ENCODE assay signal across 20 mouse cellular contexts in genomic region chr2:126491446-126491845, GRCm38 (mm10). TPM values are rescaled to one million over a fixed set of nuclear protein-coding genes. Genes with fewer than 3 reads are reported as not detected.
A peak's percentile ranks its signal among the peaks of the same experiment; 100 is the strongest.
DNase-seq lines count a peak whose midpoint lies in the region.
"Had no signal": no experiment of that assay in that cellular context is flagged by ENCODE, and none has a peak within 500 bp of the region (broad histone marks: within the 10 kb centered on the region; RNA-seq: fewer than 3 reads in every experiment).

No protein-coding gene starts in this region.

- DNase-seq in 3T3-L1 (ENCODE audit: low read depth, low spot score) (peak; percentile 64), 416B (ENCODE audit: low read depth) (peak; percentile 94)
- no peak for DNase-seq in cerebellum, postnatal 25 days
- no peak for DNase-seq in adrenal gland, adult (ENCODE audit: inconsistent age in 2 of 2, low spot score in 1 of 2)
- no peak for DNase-seq in adrenal gland, postnatal 4 days (ENCODE audit: low spot score in 2 of 2)
- DNase-seq: adrenal gland, postnatal 36 days; cerebellum, postnatal 36 days; forebrain, postnatal 0 days; heart, adult 2 months; kidney, postnatal 4 days; left cerebral cortex, postnatal 4 days; spleen, adult 18-20 months had no signal

- H3K27ac ChIP-seq in brown adipose tissue, adult 24 weeks (replicated peaks; ENCODE audit: low read depth, low read length) = peak overlapping the region; percentile 36
- H3K27ac ChIP-seq: embryonic facial prominence, embryonic 12.5 days; heart, adult 2 months; hindbrain, embryonic 12.5 days; intestine, embryonic 15.5 days; liver, embryonic 14.5 days; midbrain, embryonic 15.5 days had no signal

- H3K4me3 ChIP-seq in brown adipose tissue, adult 24 weeks (ENCODE audit: insufficient read depth, low read depth, low read length) = no peak overlapping the region
- H3K4me3 ChIP-seq in megakaryocyte, embryonic 14.5 days (replicated peaks) = peak overlapping the region; percentile 39
- H3K4me3 ChIP-seq: embryonic facial prominence, embryonic 12.5 days; heart, adult 2 months; hindbrain, embryonic 12.5 days; intestine, embryonic 15.5 days; midbrain, embryonic 15.5 days had no signal

- H3K4me1 ChIP-seq in brown adipose tissue, adult 24 weeks (ENCODE audit: control insufficient read depth, insufficient read depth, insufficient read length, low read length) = no peaks in the 10 kb centered on the region
- peaks cover 50% of the 10 kb centered on the region for H3K4me1 ChIP-seq in megakaryocyte, embryonic 14.5 days
- H3K4me1 ChIP-seq: embryonic facial prominence, embryonic 12.5 days; hindbrain, embryonic 12.5 days; intestine, embryonic 15.5 days; midbrain, embryonic 15.5 days had no signal

- H3K36me3 ChIP-seq in megakaryocyte, embryonic 14.5 days (replicated peaks; ENCODE audit: low read length) = no peaks in the 10 kb centered on the region
- H3K36me3 ChIP-seq: embryonic facial prominence, embryonic 12.5 days; hindbrain, embryonic 12.5 days; intestine, embryonic 15.5 days; midbrain, embryonic 15.5 days had no signal

- no peaks in the 10 kb centered on the region for H3K27me3 ChIP-seq in megakaryocyte, embryonic 14.5 days (replicated peaks)
- H3K27me3 ChIP-seq: CH12.LX; embryonic facial prominence, embryonic 12.5 days; hindbrain, embryonic 12.5 days; intestine, embryonic 15.5 days; midbrain, embryonic 15.5 days had no signal

- H3K9me3 ChIP-seq in megakaryocyte, embryonic 14.5 days = no peaks in the 10 kb centered on the region
- H3K9me3 ChIP-seq: embryonic facial prominence, embryonic 12.5 days; hindbrain, embryonic 12.5 days; intestine, embryonic 15.5 days; midbrain, embryonic 15.5 days had no signal

RNA-seq across cellular contexts. Expression of gene Atp8b4, which starts 9.0 kb away (rescaled TPM):
- polyA plus RNA-seq in brown adipose tissue, adult 24 weeks (2012; ENCODE audit: insufficient read depth, insufficient read length, missing spikeins) = 0.21 and 0.44 TPM in 2 replicates
- 0.38 TPM in 2 replicates for polyA plus RNA-seq in megakaryocyte, embryonic 14.5 days (2012; ENCODE audit: insufficient read depth, low replicate concordance)
- 1 to 10 TPM in 1 of 2 experiments, under 1 TPM in 1; 0.95 to 1.3 TPM for total RNA-seq in adrenal gland, postnatal 4 days (2021)
- total RNA-seq: forebrain, postnatal 0 days had no signal

Comparison
In these comparisons a context has a peak if more than half of its experiments do, and no peak if none do; other contexts are left out.
1. DNase-seq: peak in 3T3-L1 (single experiment) and 416B (single experiment); none in cerebellum, postnatal 25 days (0 of 2), adrenal gland, adult (0 of 2) and adrenal gland, postnatal 4 days (0 of 2).